Mouse (Mus musculus) induced T-regulatory cell, adult 2 months (primary cell): ENCODE measurements around the gene Pcp4l1.
"Not testable (repeated sequence)": the region's sequence is repeated elsewhere in the genome, so short reads cannot be mapped to it uniquely, and the experiment has no call there.

Experiments used
- DNase-seq: peaks from one replicate; pipeline ENCODE4 v3.0.0-alpha.2; 2012; ENCODE audit warnings: low read depth

The Pcp4l1 gene

DNA sequence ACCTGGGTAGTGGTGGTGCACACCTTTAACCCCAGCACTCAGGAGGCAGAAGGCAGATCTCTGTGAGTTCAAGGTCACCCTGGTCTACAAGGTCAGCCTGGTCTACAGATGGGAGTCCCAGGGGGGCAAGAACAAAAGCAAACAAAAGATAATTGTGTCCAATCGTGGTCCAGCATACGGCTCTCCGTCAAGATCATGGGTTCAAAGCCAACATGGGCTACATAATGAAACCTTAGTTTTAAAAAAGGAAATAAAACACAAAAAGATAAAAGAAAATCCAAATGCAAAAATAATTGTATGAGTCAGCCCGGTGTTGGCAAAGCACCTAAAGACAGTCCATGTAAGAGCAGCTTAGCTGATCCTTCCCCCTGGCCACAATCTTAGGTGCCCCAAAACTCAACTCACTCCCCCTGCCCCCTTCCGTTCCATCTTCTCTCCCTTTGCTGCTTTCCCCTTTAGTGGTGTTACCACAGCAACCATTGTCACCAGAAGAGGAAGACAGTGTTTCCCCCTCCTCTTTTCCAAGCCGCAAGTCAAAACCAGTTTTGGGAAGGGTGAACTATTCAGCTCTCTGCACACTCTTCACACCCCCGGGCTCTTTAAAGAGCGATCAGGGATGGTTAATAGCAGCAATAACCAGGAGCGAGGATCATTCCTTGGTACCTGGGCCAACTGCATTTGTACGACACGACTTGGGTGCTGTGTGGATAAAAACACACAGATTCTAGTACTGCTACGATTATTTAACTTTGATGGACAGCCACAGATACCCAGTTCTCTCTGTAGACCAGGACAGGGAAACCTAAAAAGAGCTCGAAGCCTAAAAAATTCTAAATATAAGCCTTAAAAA is 8.0 kb downstream of the Pcp4l1 start:
- DNase-seq: no peak

DNA sequence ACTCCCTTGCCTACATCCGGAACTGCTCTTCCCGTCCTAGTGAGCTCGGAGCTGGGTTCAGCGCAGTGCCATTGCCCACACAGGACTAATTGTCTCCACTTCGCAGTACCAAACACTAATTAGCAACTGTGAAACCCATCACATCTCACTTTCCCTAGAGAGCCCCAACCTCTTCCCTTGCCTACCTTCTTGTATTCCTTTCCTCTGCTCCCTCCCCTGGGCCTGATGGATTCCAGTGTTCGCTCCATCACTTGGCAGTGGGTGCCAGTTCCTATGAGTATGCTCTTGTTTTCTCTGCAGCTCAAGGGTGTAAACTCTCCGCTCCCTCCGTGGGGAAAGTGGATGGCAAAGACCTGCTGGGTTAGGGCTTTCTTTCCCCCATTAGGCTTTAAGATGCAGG is 10.4 kb downstream of the Pcp4l1 start:
- no peak for DNase-seq

DNA sequence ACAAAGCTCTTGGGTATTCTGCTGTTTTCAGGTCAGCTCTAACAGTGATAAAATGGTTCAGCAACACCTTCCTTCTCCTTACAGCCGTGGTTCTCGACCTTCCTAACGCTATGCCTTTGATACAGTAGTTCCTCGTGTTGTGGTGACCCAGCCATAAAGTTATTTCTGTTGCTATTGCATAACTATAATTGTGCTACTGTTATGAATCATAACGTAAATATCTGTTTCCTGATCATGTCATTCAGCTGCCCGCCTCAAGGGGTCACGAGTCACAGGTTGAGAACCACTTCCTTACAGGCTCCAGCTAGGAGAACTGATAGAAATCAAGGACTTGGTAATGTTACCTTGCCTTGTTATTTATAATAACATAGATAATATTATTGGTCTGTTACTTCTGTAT is 11.8 kb downstream of the Pcp4l1 start:
- DNase-seq: peak; percentile 80

DNA sequence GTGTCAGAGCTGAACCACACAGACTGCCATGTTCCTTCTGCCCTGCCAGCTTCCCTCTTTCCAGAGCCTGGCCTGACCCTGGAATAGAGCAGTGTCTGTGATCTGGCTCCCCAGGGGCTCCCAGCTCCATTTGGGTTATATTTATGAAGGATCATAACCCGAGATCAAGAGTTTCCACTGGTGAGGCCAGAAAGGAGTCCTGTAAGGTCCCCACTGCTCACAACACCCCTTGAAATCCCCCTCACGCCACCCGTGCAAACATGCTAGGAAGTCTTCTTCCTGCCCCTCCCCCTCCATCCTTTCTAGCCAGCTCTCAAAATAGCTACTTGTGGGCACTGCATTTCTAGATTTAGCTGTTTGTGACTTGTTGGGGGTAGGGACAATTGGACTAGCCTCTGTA is 12.4 kb downstream of the Pcp4l1 start:
- DNase-seq: peak; percentile 61

DNA sequence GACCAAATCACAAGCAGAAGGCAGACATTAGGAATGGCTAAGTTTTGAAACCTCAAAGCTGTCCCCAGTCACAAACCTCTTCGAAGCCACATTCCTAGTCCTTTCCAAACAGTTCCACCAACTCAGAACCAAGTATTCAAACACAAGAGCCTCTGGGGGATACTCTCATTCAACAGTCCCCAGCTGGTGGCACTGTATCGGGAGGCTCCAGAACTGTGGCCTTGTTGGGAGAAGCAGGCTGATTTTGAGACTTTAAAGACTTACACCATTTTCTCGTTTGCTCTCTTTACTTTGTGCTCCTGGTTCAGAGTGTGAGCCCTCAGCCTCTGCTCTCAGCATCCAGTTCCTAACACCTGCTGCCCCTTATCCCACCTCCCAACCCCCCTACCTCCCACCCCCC is 13.0 kb downstream of the Pcp4l1 start:
- no peak for DNase-seq

DNA sequence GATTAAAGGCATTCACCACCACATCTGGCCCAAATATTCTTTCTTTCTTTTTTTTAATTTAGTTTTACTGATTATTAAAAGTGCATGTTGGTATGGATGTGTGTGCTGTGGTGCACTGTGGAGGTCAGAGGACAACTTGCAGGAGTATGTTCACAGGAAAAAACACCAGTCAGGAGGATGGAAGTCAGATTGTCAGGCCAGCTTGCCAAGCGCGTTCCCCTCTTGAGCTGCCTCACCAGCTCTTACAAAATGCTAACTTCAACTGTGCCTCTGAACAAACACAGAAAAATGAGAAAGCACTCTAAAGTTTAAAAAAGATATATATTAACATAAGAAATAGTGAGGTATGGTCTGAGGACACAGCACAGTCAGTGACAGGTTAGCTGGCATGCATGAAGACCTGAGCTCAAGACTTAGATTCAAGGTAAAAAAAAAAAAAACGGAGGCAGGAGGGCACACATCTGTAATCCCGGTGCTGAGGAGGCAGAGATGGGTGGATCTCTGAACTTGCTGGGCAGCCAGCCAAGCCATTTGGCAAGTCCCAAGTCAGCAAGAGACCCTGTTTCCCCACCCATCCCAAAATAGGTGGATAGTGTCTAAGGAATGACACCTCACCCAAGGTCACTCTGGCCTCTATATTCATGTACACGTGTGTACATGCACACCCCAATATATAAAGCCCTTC is 16.4 kb downstream of the Pcp4l1 start:
- no peak for DNase-seq

DNA sequence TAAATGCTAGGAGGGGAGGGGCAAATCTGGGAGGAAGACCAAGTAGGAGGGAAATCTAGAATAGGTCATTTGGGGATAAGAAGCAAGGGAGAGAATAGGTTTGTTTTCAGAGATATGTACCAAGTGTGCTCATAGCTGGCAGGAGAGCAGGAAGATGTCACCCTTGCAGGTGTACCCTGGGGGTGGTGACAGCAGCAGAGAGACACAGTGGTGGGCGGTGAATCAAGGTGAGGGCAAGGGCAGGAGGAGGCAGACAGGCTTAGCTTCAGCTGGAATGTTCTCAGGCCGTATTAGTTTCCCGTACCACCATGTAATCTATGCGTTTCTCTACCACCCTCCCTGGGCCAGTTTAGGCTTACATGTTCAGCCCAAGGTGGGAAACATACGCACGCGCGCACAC is 23.3 kb downstream of the Pcp4l1 start:
- no peak for DNase-seq

DNA sequence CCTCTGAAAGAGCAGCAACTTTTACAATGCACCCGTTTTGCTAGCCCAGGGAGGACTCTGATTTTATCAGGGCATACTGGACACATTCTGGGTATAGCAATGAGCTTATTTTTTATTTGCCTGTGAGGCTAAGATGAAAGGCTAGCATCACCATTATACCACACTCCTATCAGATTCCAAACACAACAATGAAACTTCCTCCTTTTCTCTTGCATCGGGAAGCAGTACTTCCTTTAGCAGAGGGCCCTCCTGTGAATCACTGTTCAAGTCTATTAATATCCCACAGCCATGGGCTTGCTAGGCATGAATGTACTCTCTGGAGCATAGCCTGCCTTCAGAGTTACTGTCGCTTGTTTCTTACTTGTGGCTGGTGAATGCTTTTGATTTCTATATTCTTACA is 24.9 kb downstream of the Pcp4l1 start:
- DNase-seq: no peak

DNA sequence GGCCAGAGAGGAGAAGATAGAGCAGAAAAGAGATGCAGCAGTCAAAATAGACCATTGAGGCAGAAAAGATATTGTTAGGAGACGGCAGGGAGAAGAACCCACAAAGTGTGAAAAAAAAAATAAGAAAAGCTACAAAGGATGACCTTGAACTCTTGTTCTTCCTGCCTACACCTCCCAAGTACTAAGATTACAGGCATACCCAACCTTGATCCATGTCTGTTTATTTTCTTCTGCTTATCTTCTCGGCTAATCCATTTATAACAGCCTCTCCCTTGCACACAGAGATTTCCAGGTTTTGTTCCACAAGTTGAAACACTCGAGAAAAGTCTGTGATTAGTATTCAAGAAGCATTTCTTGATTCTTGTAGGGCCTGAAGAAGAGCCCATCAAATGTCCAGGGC is 26.2 kb downstream of the Pcp4l1 start:
- DNase-seq: no peak

DNA sequence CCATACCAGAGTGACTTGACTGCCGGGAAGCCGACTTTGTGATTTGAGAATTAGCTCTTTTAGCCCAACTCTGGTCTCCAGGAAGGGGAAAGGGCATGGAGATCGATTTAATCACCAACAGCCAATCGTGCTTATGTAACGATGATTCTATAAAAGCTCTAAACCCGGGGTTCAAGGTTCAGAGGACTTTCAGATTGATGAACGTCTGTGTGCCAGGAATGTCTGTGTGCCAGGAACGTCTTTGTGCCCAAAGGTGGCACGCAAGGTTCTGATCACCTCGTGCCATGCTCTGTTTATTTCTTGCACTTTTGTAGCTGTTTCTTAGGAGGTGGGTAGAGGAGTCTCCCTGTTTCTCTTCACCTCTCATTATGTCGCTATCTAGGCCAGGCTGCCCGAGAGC is 27.2 kb downstream of the Pcp4l1 start:
- no peak for DNase-seq

DNA sequence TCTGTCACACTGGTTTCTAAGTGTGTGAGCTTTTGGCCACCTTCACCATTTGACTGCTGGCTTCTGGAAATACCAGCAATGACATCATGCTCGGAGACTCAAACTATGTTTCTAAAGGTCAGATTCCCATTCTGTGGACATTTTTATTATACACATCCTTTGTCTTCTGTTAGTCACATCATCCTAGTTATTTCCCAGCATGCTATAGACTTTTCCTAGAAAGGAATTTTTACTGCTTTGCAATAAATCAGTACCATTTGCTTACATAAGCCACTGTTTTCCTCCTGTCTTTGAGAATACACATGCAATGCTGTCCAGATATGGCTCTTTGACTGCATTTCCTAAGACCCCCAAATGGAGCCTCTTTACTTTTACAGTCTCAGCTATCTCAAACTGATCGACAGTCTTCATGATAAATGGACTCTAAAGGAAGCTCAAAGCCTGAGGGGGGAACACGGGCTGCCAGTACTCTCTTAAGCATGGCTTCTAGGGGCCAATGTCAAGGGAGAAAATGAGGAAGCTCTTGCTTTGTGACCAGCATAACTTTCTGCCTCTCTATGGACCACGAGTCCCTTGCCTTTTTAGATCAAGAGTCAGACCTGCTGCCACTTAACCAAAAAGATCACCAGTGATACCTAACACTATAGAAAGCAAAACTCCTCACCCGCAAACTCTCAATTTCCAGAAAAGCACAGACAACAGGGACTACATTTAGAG is 30.3 kb downstream of the Pcp4l1 start:
- DNase-seq: no peak

DNA sequence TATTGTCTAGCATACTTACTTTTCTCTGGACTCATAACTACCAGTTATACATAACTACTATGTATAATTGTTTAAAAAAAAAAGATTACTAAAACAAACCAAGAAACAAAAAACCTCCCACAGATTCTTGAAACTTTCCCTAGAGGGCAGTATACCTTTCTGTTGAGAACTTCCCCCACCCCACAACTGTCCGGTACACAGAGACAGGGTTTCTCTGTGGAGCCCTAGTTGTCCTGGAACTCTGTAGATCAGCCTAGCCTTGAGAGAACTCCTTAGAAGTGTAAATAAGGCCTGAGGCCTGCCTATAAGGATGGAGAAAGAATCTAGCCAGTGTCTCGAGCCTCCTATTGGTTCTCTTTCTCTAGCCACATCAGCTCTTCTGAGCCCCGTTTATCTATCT is 31.8 kb downstream of the Pcp4l1 start:
- peak; percentile 38 for DNase-seq

DNA sequence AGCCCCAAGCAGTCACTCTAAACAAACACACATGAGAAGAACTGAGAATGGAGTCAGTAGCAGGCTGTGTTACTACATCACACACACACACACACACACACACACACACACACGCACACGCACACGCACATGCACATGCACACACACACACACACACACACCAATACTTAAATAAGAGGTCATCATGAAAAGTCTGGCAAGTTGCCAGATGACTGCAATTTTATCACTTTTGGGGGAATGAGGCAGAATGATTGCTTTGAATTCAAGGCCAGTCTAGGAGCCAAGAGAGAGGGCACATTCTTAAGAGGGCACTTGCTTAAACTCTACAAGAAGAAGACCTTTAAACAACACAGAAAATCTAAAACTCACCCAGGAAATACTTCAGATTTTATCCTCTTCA is 33.5 kb downstream of the Pcp4l1 start:
- no peak for DNase-seq

DNA sequence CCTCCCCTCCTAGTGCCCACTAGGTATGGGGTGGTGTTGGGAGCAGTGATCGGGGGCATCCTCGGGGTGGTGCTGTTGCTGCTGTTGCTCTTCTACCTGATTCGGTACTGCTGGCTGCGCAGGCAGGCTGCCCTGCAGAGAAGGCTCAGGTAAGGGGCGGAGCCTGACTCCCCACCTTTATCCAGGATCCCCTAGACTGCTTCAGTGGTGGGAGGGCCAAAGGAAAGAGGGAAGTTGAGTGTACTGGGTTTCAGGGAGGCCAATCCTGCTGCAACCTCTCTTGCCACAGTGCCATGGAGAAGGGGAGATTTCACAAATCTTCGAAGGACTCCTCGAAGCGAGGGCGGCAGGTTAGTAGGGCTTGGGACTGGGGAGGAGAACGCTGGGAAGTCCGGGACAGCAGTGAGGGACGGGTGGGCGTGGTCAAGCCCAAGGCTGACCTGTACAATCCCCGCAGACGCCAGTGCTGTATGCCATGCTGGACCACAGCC is 36.5 kb downstream of the Pcp4l1 start:
- no peak for DNase-seq

DNA sequence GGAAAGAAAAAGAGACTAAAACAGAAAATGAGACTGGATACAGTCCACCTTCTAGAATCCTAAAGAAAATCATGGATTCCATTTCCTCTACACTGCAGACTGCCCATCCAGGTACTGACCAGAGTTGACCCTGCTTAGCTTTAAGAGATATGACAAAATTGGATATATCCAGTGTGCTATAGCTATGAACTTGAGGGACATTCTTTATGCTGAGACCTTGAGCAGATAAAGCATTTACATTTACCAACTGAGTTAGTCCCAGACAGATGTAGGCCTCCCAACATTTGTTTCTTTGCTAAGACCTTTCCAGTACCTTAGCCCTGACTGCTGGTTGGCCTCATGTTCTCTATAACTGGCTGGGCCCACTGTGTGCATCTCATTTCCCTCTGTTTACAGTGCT is 38.1 kb downstream of the Pcp4l1 start:
- no peak for DNase-seq

DNA sequence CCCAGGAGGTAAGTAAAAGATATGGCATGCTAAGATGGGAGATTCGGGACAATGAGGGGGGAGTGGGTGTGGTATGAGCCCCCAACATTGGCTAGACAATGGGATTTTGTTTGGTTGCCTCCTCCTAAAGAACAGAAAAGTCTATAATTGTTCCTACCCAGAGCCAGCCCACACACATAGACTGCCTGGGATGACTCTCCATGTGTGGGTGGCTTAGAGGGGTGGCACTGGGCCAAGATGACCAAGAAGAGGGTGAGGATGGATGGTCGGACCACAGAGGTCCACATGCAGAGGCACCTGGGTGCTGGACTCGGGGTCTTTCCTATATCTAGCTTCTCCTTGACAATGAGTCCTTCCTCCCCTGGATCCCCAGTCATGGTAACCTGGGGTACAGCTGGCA is 39.4 kb downstream of the Pcp4l1 start:
- no peak for DNase-seq

DNA sequence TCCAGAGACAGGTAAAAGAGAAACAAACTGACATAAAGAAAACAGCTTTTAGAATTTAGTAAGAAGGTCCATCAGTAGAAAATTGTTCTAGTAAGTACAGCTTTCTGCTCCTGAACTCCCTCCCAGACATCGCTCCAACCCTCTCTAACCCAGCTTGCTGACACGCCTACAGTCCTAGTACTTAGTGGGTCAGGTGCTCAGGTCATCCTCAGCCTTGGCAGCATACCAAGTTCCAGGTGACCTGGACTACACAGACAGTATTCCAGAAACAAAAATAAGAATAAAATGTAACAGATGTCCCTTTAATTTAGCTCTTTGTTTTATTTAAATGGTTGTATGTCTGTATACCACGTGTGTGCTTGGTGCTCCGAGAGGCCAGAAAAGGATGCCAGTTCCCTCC is 44.1 kb downstream of the Pcp4l1 start:
- no peak for DNase-seq

DNA sequence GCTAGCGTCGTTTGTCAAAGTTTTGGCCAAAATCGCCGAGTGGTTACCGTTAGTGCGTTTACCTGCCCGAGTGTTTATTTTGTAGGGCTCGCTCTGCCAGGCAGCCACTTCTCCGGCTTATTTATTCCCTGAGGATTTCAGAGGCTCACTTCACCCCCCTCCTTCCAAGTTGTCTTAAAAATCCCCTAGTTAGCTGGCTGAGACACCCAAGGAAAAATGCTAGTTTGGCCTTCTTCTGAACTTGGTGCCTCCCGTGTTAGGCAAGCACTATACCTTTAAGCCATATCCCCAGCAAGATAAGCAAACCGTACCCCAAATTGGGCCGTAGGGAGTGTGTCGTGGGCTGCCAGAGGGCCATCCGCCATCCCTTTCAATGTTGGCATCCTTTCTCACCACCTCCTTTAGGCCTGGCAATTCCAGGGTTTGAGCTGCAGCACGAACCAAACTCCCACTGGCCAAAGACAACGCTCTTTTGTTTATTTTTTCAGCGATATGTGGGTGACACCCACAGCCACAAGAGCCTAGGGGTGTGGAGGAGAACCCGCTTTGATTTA is 45.2 kb downstream of the Pcp4l1 start:
- no peak for DNase-seq

DNA sequence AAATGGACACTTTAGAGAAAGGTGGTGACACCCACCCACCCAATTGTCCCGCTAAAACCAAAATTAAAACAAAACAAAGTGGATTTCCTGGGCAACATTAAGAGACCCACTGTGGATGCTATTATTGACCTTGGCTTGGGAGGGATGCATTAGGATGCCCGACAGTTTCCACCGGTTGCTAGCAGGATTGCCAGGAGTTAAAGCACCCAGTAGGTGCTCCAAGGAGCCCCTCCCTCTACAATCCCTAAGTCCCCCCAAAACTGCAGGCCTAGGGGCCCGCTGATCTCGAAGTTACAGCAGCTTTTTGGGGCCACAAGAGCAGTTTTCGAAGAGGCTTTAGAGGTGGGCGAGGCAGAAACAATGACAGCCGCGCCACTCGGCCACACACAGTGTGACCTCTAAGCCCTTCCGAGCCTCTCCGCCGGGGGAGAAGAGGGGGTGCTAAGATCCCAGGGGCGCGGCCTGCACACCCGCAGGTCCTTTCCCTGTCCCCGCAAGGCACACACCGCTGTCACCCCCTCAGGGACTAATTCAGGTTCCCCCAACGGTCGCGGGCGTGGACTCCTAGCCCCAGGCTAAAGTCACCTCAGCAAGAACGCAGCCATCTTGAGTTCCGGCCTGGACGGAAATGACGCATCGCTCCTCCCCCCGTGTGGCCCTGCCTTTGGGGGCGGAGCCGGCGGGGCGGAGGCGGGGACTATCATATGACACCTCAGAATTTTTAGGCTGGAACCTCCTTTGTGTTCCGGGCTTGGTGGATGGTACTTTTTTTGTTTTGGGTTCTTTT is 45.9 kb downstream of the Pcp4l1 start, which contains the start of the genes Sdhc and Mpz:
Gene Sdhc, minus strand, starts transcription at position 630 of the 787 bp plus-strand sequence.
Gene Mpz, plus strand, starts transcription at position 738 of the 787 bp plus-strand sequence.
- peak; percentile 98 for DNase-seq

DNA sequence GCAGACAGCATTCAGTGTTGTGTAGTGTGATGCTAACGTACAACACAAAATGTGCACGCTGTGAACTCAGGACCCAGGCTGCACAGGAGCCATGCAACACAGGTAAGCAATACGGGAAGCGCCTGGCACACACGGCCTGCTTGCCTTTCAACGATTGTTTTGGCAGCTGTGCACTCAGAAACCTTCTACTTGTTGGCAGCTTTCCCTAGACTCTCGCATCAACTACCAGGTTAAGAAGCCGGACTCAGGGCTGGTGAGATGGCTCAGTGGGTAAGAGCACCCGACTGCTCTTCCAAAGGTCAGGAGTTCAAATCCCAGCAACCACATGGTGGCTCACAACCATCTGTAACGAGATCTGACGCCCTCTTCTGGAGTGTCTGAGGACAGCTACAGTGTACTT is 53.1 kb downstream of the Pcp4l1 start:
- DNase-seq: not testable (repeated sequence)

DNA sequence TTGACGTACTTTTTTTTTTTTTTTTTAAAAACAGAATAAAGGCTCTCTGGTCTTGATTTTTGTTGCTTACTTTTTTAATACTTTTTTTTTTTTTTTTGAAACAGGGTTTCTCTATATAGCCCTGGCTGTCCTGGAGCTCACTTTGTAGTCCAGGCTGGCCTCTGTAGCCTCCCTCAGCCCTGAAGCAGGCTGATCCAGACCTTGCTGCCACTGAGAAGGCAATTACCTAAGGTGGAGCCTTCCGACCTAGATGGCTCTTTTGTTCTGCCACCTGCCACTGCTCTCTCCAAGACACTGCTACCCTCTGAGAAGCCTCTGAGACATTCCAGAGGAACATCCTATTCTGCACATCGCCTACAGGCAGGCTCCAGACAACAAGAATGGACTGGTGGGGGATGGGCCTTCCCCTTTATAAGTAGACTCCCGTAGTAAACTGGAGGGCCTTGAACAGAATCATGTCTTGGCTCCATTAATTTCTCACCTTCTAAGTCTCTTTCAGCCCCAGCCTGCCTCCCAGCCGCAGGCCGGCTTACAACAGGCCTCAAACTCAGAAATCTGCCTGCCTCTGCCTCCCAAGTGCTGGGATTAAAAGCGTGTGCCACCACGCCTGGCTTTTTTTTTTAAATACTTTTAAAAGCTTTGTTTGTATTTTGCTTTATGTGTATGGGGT is 58.4 kb downstream of the Pcp4l1 start:
- DNase-seq: not testable (repeated sequence)
